Mouse (Mus musculus): Measurements from ENCODE around the gene Dynlt1c. TPM values are rescaled to one million over a fixed set of nuclear protein-coding genes. Genes with fewer than 3 reads are reported as not detected.
"Not testable (repeated sequence)": the region's sequence is repeated elsewhere in the genome, so short reads cannot be mapped to it uniquely, and the experiment has no call there.

Dynlt1c gene
- polyA plus RNA-seq, 1 experiment from 2014 or later: 84.5 TPM

DNA sequence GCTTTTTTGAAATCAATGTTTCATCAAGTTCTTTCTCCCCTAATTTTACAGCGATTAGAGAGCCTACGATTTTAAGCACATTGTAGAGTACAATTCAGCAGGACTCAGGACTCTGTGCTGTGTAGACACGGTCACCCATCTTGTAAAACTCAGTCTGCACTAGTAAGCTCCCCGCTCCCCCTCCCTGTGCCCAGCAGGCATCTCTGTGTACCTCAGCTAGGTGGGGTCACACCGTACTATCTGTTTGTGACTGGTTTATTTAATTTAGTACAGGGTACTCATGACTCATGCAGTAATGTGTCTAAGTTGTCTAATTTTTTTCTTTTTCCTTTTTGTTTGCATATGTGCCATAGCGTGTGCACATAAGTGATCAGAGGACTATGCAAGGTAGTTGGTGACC lies 31.4 kb downstream of the Dynlt1c start:
- H3K36me3 ChIP-seq (ENCODE audit: control insufficient read depth, insufficient read depth, low read length); H3K4me2 ChIP-seq (ENCODE audit: low read depth, low read length); H3K4me3 ChIP-seq (ENCODE audit: low read depth, low read length); H3K4me1 ChIP-seq (ENCODE audit: control insufficient read depth, insufficient read depth, low read length); H3K9ac ChIP-seq (replicated peaks; ENCODE audit: low read depth, low read length); H3K27me3 ChIP-seq (ENCODE audit: control insufficient read depth, insufficient read depth, low read length); H3K9me3 ChIP-seq (ENCODE audit: control insufficient read depth, low read length); H3K27ac ChIP-seq (ENCODE audit: low read depth, low read length); ATAC-seq (ENCODE audit: low read depth): not testable (repeated sequence)
- WGBS: 96% methylated on average over 6 of the region's 6 CpGs

DNA sequence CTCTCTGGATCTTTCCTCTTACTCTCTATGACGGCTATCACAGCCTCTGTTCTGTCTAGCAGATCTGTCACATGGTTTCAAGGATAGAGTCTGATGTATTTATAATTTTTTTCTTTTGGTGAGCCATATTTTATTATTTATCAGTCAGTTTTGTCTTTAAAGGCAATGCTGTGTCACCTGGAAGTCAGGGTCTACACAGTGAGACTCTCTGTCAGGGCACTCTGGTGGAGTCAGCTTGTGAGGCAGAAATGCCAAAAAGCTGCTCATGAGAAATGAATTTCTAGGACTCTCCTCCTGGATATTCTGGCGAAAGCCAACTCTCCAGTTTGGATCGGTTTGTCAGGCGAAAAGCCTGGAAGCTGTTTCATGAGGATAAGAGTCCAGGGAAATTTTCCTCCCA lies 34.3 kb downstream of the Dynlt1c start:
- 100% methylated on average over 1 of the region's 4 CpGs for WGBS
- H3K27me3 ChIP-seq (ENCODE audit: control insufficient read depth, insufficient read depth, low read length); H3K4me2 ChIP-seq (ENCODE audit: low read depth, low read length); H3K36me3 ChIP-seq (ENCODE audit: control insufficient read depth, insufficient read depth, low read length); H3K9ac ChIP-seq (replicated peaks; ENCODE audit: low read depth, low read length); H3K4me3 ChIP-seq (ENCODE audit: low read depth, low read length); H3K4me1 ChIP-seq (ENCODE audit: control insufficient read depth, insufficient read depth, low read length); H3K9me3 ChIP-seq (ENCODE audit: control insufficient read depth, low read length); H3K27ac ChIP-seq (ENCODE audit: low read depth, low read length); ATAC-seq (ENCODE audit: low read depth): not testable (repeated sequence)

DNA sequence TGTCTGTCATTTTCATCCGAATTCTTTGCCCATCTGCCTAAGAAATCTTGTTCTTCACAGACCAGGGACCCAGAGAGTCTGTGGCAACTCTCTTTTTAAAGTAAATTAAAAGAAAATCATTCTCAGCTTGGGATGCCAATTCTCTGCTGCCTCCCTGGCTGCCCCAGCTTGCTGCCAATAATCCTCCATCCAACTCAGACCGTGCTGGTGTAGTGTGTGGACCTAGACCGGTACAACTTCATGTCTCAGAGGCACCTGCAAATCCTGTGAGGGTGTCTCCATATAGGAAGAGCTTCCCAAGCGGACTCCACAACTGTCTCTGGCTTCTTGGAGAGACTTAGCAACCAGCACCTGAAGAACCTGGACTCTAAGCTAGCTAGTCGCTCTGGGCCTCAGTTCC lies 35.4 kb downstream of the Dynlt1c start:
- no peak overlapping the region for H3K4me3 ChIP-seq (ENCODE audit: low read depth, low read length)
- H3K4me2 ChIP-seq (ENCODE audit: low read depth, low read length): no peak overlapping the region
- no peak overlapping the region for H3K9ac ChIP-seq (replicated peaks; ENCODE audit: low read depth, low read length)
- H3K9me3 ChIP-seq (ENCODE audit: control insufficient read depth, low read length): no peaks in the 10 kb centered on the region
- H3K4me1 ChIP-seq (ENCODE audit: control insufficient read depth, insufficient read depth, low read length): no peaks in the 10 kb centered on the region
- no peaks in the 10 kb centered on the region for H3K36me3 ChIP-seq (ENCODE audit: control insufficient read depth, insufficient read depth, low read length)
- 92% methylated on average over 5 of the region's 5 CpGs for WGBS
- no peak overlapping the region for H3K27ac ChIP-seq (ENCODE audit: low read depth, low read length)
- no peaks in the 10 kb centered on the region for H3K27me3 ChIP-seq (ENCODE audit: control insufficient read depth, insufficient read depth, low read length)
- ATAC-seq (ENCODE audit: low read depth): no peak

DNA sequence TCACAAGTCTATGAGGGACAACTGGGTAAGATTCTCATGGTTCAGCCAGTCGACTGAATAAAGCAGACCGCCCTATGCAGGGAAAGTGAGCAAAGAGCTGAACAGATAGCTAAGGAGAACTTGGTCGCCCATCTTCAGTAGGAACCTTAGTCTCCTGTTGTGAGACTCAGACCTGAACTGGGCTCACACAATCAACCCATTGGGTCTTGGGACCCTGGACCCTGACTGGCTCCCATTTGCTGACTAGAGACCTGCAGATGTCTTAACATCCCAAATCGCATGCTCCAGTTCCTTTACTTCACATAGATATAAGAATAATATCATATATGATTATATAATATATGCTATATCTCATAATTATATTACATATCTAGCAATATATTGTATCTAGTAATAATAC lies 36.0 kb downstream of the Dynlt1c start:
- not testable (repeated sequence) for ATAC-seq (ENCODE audit: low read depth); H3K9ac ChIP-seq (replicated peaks; ENCODE audit: low read depth, low read length); H3K27me3 ChIP-seq (ENCODE audit: control insufficient read depth, insufficient read depth, low read length); H3K36me3 ChIP-seq (ENCODE audit: control insufficient read depth, insufficient read depth, low read length); H3K9me3 ChIP-seq (ENCODE audit: control insufficient read depth, low read length); H3K4me3 ChIP-seq (ENCODE audit: low read depth, low read length); H3K27ac ChIP-seq (ENCODE audit: low read depth, low read length); H3K4me2 ChIP-seq (ENCODE audit: low read depth, low read length); H3K4me1 ChIP-seq (ENCODE audit: control insufficient read depth, insufficient read depth, low read length)
- WGBS: 100% methylated on average over 4 of the region's 4 CpGs

DNA sequence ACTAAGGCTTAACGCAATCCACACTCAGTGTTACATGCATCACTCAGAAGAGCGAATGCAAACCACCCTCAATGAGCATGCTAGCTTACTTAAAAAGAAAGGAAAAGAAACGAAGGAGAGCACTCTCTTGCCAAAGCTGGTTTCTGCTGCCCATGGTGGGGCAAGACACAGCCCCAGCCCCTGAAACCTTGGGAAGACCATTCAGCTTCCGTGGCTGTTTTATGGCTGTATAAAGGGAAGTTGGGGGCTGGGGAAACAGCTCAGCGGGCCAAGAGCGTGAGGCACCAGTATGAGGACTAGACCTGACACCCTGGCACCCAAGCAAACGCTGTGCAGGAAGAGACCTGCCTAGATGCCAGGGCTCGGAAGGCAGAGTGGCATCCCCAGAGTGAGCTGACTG lies 37.0 kb downstream of the Dynlt1c start:
- 77% methylated on average over 7 of the region's 8 CpGs for WGBS
- not testable (repeated sequence) for H3K9me3 ChIP-seq (ENCODE audit: control insufficient read depth, low read length)

DNA sequence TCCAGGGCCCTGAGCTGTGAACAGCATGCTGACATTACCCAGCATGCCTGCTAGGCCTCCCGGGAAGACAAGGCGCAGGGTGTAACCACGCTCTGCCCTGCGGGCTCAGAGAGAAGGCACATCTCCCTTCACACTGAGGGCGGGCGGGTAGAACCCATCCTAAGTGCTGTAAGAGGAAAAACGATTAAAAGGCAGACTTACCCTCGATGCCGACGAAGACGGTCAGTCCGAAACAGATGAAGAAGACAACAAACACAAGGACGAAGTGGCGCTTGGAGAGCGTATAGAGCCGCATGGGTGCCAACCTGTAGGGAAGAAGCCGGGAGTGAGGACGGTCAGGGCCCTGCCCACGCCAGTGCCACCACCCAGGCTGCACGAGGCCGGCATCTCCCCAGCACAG lies 38.0 kb downstream of the Dynlt1c start:
- H3K36me3 ChIP-seq (ENCODE audit: control insufficient read depth, insufficient read depth, low read length); H3K9me3 ChIP-seq (ENCODE audit: control insufficient read depth, low read length); H3K4me1 ChIP-seq (ENCODE audit: control insufficient read depth, insufficient read depth, low read length); H3K4me3 ChIP-seq (ENCODE audit: low read depth, low read length); ATAC-seq (ENCODE audit: low read depth); H3K4me2 ChIP-seq (ENCODE audit: low read depth, low read length); H3K27me3 ChIP-seq (ENCODE audit: control insufficient read depth, insufficient read depth, low read length); H3K9ac ChIP-seq (replicated peaks; ENCODE audit: low read depth, low read length); H3K27ac ChIP-seq (ENCODE audit: low read depth, low read length): not testable (repeated sequence)
- WGBS: 95% methylated on average over 15 of the region's 21 CpGs

More for the DNA sequence above, 37.0 kb downstream of the Dynlt1c start:
- not testable (repeated sequence) for H3K4me2 ChIP-seq (ENCODE audit: low read depth, low read length); H3K4me3 ChIP-seq (ENCODE audit: low read depth, low read length); H3K27ac ChIP-seq (ENCODE audit: low read depth, low read length); H3K27me3 ChIP-seq (ENCODE audit: control insufficient read depth, insufficient read depth, low read length); H3K4me1 ChIP-seq (ENCODE audit: control insufficient read depth, insufficient read depth, low read length); H3K36me3 ChIP-seq (ENCODE audit: control insufficient read depth, insufficient read depth, low read length); H3K9ac ChIP-seq (replicated peaks; ENCODE audit: low read depth, low read length); ATAC-seq (ENCODE audit: low read depth)

DNA sequence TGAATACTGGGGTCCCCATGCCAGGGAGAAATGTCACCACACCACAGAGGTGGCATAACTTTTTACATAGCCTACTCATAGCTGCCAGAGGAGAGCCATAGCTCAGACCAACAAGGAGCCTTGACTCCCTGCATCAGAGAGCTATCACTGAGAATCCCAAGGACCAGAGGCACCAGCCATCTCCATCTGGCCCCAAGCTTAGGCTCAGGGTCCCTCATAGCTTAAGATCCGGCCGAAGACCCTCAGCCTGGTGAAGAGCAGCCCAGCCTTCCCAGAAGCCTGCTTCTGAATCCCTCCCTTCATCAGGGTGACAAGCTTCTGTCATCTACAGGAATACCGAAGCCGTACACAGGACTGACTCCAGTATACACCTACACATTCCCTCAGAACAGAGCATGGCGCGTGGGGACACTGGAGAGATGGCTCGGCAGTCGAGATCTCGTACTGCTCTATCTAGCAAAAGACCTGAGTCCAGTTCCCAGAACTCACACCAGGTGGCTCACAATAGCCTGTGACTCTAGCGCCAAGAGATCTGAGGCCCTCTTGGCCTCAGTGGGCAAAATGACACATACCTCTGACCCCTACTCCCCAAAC lies 38.7 kb downstream of the Dynlt1c start:
- H3K27me3 ChIP-seq (ENCODE audit: control insufficient read depth, insufficient read depth, low read length); ATAC-seq (ENCODE audit: low read depth); H3K36me3 ChIP-seq (ENCODE audit: control insufficient read depth, insufficient read depth, low read length); H3K9me3 ChIP-seq (ENCODE audit: control insufficient read depth, low read length); H3K4me2 ChIP-seq (ENCODE audit: low read depth, low read length); H3K9ac ChIP-seq (replicated peaks; ENCODE audit: low read depth, low read length); H3K27ac ChIP-seq (ENCODE audit: low read depth, low read length); H3K4me1 ChIP-seq (ENCODE audit: control insufficient read depth, insufficient read depth, low read length); H3K4me3 ChIP-seq (ENCODE audit: low read depth, low read length): not testable (repeated sequence)
- WGBS: 90% methylated on average over 9 of the region's 10 CpGs

DNA sequence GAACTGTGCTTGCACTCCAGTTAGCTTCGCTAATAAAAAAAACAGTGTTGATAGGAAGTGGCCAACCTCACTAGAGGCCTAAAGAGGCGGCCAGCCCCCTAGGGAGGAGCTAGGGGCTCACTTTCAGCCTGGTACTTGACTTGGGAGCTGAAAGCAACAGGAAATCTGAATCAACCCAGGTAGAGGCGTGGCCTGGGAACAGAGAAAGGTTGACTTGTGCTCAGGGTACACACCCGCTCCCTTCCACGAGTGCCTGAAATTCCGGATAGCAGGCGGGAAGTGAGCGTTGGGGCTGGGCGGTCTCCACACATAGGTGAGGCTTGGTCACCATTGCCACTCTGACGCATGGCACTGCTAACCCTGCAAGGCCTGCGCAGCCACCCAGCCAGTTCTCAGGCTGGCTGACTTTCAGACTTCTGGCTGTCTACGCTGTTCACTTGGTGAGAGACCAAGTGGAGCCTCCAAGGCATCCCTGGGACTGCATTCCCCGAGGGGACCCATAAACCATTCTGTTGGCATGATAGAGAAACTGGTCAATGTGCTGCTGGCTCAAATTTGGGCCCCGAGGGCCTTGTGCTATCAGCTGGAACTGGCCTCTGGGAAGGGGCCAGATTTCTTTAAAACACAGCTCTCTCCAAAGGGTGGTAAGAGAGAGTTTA lies 39.4 kb downstream of the Dynlt1c start:
- H3K27me3 ChIP-seq (ENCODE audit: control insufficient read depth, insufficient read depth, low read length); H3K36me3 ChIP-seq (ENCODE audit: control insufficient read depth, insufficient read depth, low read length); ATAC-seq (ENCODE audit: low read depth); H3K9ac ChIP-seq (replicated peaks; ENCODE audit: low read depth, low read length); H3K4me1 ChIP-seq (ENCODE audit: control insufficient read depth, insufficient read depth, low read length); H3K27ac ChIP-seq (ENCODE audit: low read depth, low read length); H3K4me2 ChIP-seq (ENCODE audit: low read depth, low read length); H3K9me3 ChIP-seq (ENCODE audit: control insufficient read depth, low read length); H3K4me3 ChIP-seq (ENCODE audit: low read depth, low read length): not testable (repeated sequence)
- WGBS: 85% methylated on average over 14 of the region's 14 CpGs

DNA sequence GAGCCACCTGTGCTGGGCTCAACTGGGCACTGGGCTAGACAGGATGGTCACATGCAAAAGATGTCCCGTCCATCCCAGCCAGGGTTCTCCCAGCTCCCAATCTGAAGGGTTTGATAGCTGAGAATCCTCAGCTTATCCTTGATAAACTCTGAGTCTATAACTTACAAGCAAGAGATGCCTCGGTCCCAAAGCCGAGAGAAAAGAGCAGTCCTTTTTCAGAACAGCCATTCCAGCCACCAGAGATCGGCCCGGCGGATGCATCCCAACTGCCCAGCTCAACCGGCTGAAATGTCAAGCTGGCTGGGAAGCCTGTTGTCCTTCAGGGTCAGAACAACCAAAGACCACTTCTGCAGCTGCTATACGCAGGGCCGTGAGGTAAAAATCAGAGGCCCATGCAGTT lies 42.7 kb downstream of the Dynlt1c start:
- 85% methylated on average over 7 of the region's 9 CpGs for WGBS
- not testable (repeated sequence) for ATAC-seq (ENCODE audit: low read depth)

More for the DNA sequence above, 42.7 kb downstream of the Dynlt1c start:
- H3K4me2 ChIP-seq (ENCODE audit: low read depth, low read length); H3K9ac ChIP-seq (replicated peaks; ENCODE audit: low read depth, low read length); H3K36me3 ChIP-seq (ENCODE audit: control insufficient read depth, insufficient read depth, low read length); H3K4me1 ChIP-seq (ENCODE audit: control insufficient read depth, insufficient read depth, low read length); H3K4me3 ChIP-seq (ENCODE audit: low read depth, low read length); H3K9me3 ChIP-seq (ENCODE audit: control insufficient read depth, low read length); H3K27ac ChIP-seq (ENCODE audit: low read depth, low read length); H3K27me3 ChIP-seq (ENCODE audit: control insufficient read depth, insufficient read depth, low read length): not testable (repeated sequence)
